Mouse (Mus musculus) ES-Bruce4 (cell line): ENCODE results near the gene Ankdd1a.

ENCODE experiments used
- CTCF ChIP-seq: IDR thresholded peaks from one replicate; pipeline ENCODE4 v1.8.1; 2011; ENCODE audit warnings: low read depth, low read length
- EP300 ChIP-seq: IDR thresholded peaks from 2 replicates; pipeline ENCODE4 v1.6.1; 2011; ENCODE audit warnings: low read depth, low read length; ENCODE audit not compliant: insufficient read depth
- POLR2A ChIP-seq: IDR thresholded peaks from one replicate; pipeline ENCODE4 v1.8.1; 2011; ENCODE audit warnings: low read length; ENCODE audit not compliant: insufficient read depth

GRCm38 (mm10) chr9:65547844-65548243 is 27.9 kb upstream of the Ankdd1a start:
- TF ChIP-seq EP300 (no peak), CTCF (no peak), POLR2A (no peak)
